Mouse (Mus musculus) liver, postnatal 0 days (tissue): ENCODE measurements at regions not wholly inside any gene's neighbourhood (a gene's known extent, or its start where the extent isn't known, plus 50 kb on each side); places are given as distances from the start of the nearest gene placed in this dataset.

Source experiments
- CTCF ChIP-seq: sonication (generic); IDR thresholded peaks from 2 replicates; pipeline ENCODE4 v1.5.1; 2016; ENCODE audit warnings: antibody characterized with exemption, low read depth
- EP300 ChIP-seq: IDR thresholded peaks from 2 replicates; pipeline ENCODE4 v1.6.1; 2016; ENCODE audit warnings: antibody characterized with exemption, low read depth, mild to moderate bottlenecking

GRCm38 (mm10) chr3:146343649-146344401 is 60.6 kb upstream of the Ssx2ip start:
- no peak for TF ChIP-seq EP300
- peak; percentile 78 for TF ChIP-seq CTCF
